Mouse (Mus musculus) large intestine, adult 2 months (tissue): ENCODE measurements around the gene Cbr3. TPM values are rescaled to one million over a fixed set of nuclear protein-coding genes. Genes with fewer than 3 reads are reported as not detected.

Experiments used
- polyA plus RNA-seq: library from polyadenylated mRNA; depleted of rRNA; stranded (reverse); fragments of >200 nt; gene quantifications from 2 replicates; pipeline ENCODE4 v1.2.3, GENCODE M21; 2012; rRNA removed

Cbr3 gene
- polyA plus RNA-seq, 1 experiment = 2.9 TPM

Other genes starting within 250 kb of the Cbr3 start
- gene Setd4, start 79.2 kb upstream of the Cbr3 start, polyA plus RNA-seq = 4.4 and 7.1 TPM in 2 replicates
- 82.4 and 167 TPM in 2 replicates for gene Cbr1, start 77.4 kb upstream of the Cbr3 start, polyA plus RNA-seq
- gene Gm5678, start 55.1 kb upstream of the Cbr3 start, polyA plus RNA-seq = not detected in 2 replicates
- gene Dop1b, start 28.7 kb downstream of the Cbr3 start, polyA plus RNA-seq = 38.7 and 61.3 TPM in 2 replicates
- gene Morc3, start 148.9 kb downstream of the Cbr3 start, polyA plus RNA-seq = 6.1 and 8.8 TPM in 2 replicates
- gene Chaf1b, start 200.7 kb downstream of the Cbr3 start, polyA plus RNA-seq = 10.2 and 12.9 TPM in 2 replicates